Mouse (Mus musculus) liver, embryonic 15.5 days (tissue): ENCODE measurements around the gene Ankrd36. TPM values are rescaled to one million over a fixed set of nuclear protein-coding genes. Genes with fewer than 3 reads are reported as not detected.

ENCODE experiments used
- ATAC-seq: fragments of 200-750 bp; cut with Nextera tagmentation; 2 replicates; pipeline ENCODE4 v1.8.0; 2017; ENCODE audit warnings: moderate number of reproducible peaks, mild to moderate bottlenecking, moderate library complexity; ENCODE audit not compliant: insufficient read depth
- H3K27ac ChIP-seq: fragments of 300-500 bp; sonication (generic); replicated peaks from 2 replicates; pipeline ENCODE4 v1.5.1; 2015; ENCODE audit warnings: mild to moderate bottlenecking, inconsistent platforms
- H3K27me3 ChIP-seq: fragments of 300-500 bp; sonication (generic); 2 replicates; pipeline ENCODE4 v1.6.1; 2015; ENCODE audit warnings: mild to moderate bottlenecking, inconsistent platforms
- H3K36me3 ChIP-seq: fragments of 300-500 bp; sonication (generic); replicated peaks from 2 replicates; pipeline ENCODE4 v1.6.1; 2015; ENCODE audit warnings: moderate library complexity, mild to moderate bottlenecking, inconsistent platforms
- H3K4me1 ChIP-seq: fragments of 300-500 bp; sonication (generic); replicated peaks from 2 replicates; pipeline ENCODE4 v1.6.1; 2015; ENCODE audit warnings: inconsistent platforms
- H3K4me2 ChIP-seq: fragments of 300-500 bp; sonication (generic); 2 replicates; pipeline ENCODE4 v1.6.1; 2015; ENCODE audit warnings: moderate library complexity, mild to moderate bottlenecking, inconsistent platforms
- H3K4me3 ChIP-seq: fragments of 300-500 bp; sonication (generic); replicated peaks from 2 replicates; pipeline ENCODE4 v1.5.1; 2015; ENCODE audit warnings: mild to moderate bottlenecking, inconsistent platforms
- H3K9ac ChIP-seq: fragments of 300-500 bp; sonication (generic); 2 replicates; pipeline ENCODE4 v1.6.1; 2015; ENCODE audit warnings: moderate library complexity, mild to moderate bottlenecking, inconsistent platforms
- H3K9me3 ChIP-seq: fragments of 300-500 bp; sonication (generic); replicated peaks from 2 replicates; pipeline ENCODE4 v1.6.1; 2016; ENCODE audit warnings: inconsistent platforms
- WGBS: fragments of 180-500 bp; shearing (Covaris S2); methylation state at CpG from one replicate; pipeline ENCODE4 v1.1.7; 2015; ENCODE audit warnings: mixed read lengths; ENCODE audit not compliant: insufficient replicate concordance; 5-methylcytosine and 5-hydroxymethylcytosine counted together
- polyA plus RNA-seq: library from polyadenylated mRNA; unstranded; fragments of >200 nt; fragmentation: Nextera tagmentation; extraction: Ambion mirVana; gene quantifications from 2 replicates; pipeline ENCODE4 v1.2.1, GENCODE M21; 2015

The Ankrd36 gene
- polyA plus RNA-seq, 1 experiment from 2014 or later, result 1.0 TPM

DNA sequence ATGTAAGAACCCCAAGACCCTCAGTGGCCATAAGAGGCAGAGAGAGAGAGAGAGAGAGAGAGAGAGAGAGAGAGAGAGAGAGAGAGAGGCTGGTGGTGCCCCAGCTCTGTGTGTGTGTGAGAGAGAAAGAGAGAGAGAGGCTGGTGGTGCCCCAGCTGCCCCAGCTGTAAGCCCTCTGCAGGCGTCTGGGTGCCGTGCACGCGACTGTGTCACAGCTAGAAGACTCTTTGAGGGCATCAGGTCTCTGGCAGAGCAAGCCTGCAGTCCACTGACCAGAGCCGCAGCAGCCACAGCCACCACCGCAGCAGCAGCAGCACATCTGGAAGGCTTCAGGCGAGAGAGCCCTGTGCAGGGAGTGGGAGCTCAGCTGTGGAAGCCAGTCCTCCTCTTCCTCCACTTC is 114.8 kb downstream of the Ankrd36 start:
- no peak for ATAC-seq
- H3K36me3 ChIP-seq, result no peaks in the 10 kb centered on the region
- H3K4me3 ChIP-seq, result no peak overlapping the region
- H3K9ac ChIP-seq, result no peak overlapping the region
- 34% methylated on average over 7 of the region's 7 CpGs for WGBS
- no peak overlapping the region for H3K4me2 ChIP-seq
- no peak overlapping the region for H3K27ac ChIP-seq
- no peaks in the 10 kb centered on the region for H3K4me1 ChIP-seq
- H3K9me3 ChIP-seq, result no peaks in the 10 kb centered on the region
- no peaks in the 10 kb centered on the region for H3K27me3 ChIP-seq

DNA sequence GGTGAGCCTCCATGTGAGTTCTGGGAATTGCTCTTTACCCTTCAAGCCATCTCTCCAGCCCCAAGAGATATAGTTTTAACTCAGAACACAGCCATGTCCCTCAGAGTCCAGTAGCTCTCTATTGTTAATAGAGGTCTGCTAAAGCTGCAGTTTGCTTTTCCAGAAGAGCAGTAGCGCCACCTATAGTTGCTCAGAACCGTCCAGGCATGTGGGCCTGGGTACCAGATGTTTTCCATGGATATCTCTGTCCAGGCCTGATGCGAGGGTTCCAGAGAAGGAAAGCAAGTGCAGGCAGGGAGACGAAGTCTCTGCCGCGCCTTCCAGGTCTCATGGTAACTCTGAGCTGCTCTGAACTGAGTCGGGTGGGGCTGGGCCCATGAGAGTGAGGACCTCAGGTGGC is 122.3 kb downstream of the Ankrd36 start:
- WGBS, result 36% methylated on average over 7 of the region's 7 CpGs

DNA sequence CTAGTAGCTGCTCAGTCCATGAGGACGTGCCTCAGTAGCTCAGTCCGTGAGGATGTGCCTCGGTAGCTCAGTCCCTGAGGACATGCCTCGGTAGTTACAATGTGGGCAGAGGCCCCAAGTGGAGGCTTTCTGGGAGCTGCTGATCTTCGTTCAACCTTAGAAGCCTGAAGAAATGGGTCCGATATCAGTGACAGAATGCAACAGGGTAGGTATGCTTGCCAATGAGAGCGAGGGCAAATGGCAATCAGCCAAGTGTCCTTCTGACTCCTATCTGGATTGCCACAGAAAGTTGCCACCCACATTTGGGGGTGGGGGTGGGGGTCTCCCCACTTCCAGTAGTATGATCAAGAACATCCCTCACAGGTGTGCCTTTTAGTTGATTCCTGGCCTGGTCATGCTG is 131.3 kb downstream of the Ankrd36 start:
- H3K27me3 ChIP-seq, result no peaks in the 10 kb centered on the region
- 0 out of 2 replicates have a peak overlapping the region, but pooled peaks have one; percentile 4 for H3K27ac ChIP-seq
- H3K4me3 ChIP-seq, result no peak overlapping the region
- 52% methylated on average over 7 of the region's 7 CpGs for WGBS
- peak overlapping the region; percentile 11; the same call in 1 of the 2 replicates for H3K4me2 ChIP-seq
- peak; percentile 54 for ATAC-seq
- peaks cover 16% of the 10 kb centered on the region for H3K4me1 ChIP-seq
- H3K9me3 ChIP-seq, result no peaks in the 10 kb centered on the region
- H3K36me3 ChIP-seq, result peaks cover 21% of the 10 kb centered on the region
- H3K9ac ChIP-seq, result no peak overlapping the region

More for the DNA sequence above, 122.3 kb downstream of the Ankrd36 start:
- H3K36me3 ChIP-seq, result no peaks in the 10 kb centered on the region
- no peak overlapping the region for H3K4me3 ChIP-seq
- H3K4me1 ChIP-seq, result no peaks in the 10 kb centered on the region
- ATAC-seq, result no peak
- no peak overlapping the region for H3K4me2 ChIP-seq
- H3K9ac ChIP-seq, result no peak overlapping the region
- no peaks in the 10 kb centered on the region for H3K9me3 ChIP-seq
- no peak overlapping the region for H3K27ac ChIP-seq
- H3K27me3 ChIP-seq, result no peaks in the 10 kb centered on the region

DNA sequence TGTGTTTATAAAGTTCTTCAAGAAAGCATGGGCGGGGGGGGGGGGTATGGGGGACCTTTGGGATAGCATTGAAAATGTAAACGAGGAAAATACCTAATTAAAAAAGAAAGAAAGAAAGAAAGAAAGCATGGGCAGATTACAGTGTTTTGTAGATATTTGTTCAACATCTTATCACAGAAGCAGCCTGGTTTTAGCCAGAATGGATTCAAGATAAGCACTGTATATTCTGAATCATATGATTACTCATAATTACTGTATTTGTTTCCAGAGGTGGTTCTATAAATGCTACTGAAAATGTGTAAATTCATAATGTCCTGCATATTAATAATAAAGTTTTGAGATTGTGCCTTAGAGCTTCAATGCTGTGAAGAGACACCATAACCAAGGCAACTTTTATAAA is 131.8 kb downstream of the Ankrd36 start:
- peaks cover 21% of the 10 kb centered on the region for H3K36me3 ChIP-seq
- no peak overlapping the region for H3K4me3 ChIP-seq
- no peak overlapping the region for H3K27ac ChIP-seq
- H3K9me3 ChIP-seq, result no peaks in the 10 kb centered on the region
- no peak for ATAC-seq
- H3K4me1 ChIP-seq, result peaks cover 21% of the 10 kb centered on the region
- H3K9ac ChIP-seq, result no peak overlapping the region
- 25% methylated on average over 2 of the region's 2 CpGs for WGBS
- H3K27me3 ChIP-seq, result no peaks in the 10 kb centered on the region
- peak overlapping the region; percentile 11; the same call in 1 of the 2 replicates for H3K4me2 ChIP-seq

DNA sequence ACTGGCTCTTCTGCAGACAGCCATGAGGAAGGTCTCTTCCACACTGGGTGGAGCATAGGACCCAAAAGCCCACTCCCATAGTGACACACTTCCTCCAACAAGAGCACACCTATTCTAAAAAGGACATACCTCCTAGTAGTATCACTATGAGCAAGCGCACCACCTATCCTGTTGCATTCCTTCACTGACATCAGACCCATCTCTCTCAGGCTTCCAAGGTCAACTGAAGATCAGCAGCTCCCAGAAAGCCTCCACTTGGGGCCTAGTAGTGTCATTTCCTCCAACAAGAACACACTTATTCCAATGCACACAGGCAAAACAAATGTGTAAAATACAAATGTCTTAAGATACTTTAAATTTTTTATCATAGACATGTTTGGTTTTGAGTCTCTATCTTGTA is 132.3 kb downstream of the Ankrd36 start:
- 91% methylated on average over 1 of the region's 1 CpGs for WGBS
- Histone ChIP-seq H3K27ac (no peak overlapping the region), H3K36me3 (peaks cover 21% of the 10 kb centered on the region), H3K27me3 (no peaks in the 10 kb centered on the region), H3K4me2 (no peak overlapping the region), H3K4me3 (no peak overlapping the region), H3K9me3 (no peaks in the 10 kb centered on the region), H3K9ac (no peak overlapping the region), H3K4me1 (peaks cover 26% of the 10 kb centered on the region)
- no peak for ATAC-seq

DNA sequence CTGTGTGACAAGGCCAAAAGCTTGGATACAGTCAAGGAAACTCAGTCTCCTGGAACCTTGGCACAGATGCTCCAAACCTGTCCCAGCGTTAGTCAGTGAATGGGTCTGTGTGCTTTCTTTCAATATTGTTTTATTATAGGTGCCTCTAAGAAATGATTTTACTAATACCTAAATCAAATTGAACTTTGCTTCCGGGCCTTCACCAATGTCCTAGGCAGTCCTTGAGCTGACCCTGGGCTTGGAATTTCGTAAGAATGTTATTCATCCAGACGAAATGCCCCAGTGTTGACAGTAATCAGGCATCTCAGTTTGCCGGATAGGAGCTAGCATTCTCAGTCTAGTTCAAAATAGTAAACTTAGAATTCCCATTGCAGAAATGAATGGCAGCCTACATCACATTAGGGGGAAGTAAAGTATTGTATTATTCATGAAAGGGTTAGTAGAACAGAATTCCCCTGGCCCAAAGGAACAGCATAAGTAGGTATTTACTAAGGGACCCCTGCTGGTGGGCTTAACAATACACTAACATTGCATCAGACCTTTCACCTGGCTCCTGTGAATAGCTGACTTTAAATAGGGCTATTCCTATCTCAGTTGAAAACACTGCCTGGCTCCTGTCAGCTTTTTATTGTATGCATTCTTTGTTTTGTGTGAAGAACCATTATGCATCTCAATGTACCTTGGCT is 132.9 kb downstream of the Ankrd36 start:
- Histone ChIP-seq H3K36me3 (peaks cover 21% of the 10 kb centered on the region), H3K4me2 (no peak overlapping the region), H3K27ac (no peak overlapping the region), H3K9ac (no peak overlapping the region), H3K27me3 (no peaks in the 10 kb centered on the region), H3K4me1 (peaks cover 30% of the 10 kb centered on the region), H3K9me3 (no peaks in the 10 kb centered on the region), H3K4me3 (no peak overlapping the region)
- ATAC-seq, result no peak
- WGBS, result 69% methylated on average over 5 of the region's 5 CpGs

DNA sequence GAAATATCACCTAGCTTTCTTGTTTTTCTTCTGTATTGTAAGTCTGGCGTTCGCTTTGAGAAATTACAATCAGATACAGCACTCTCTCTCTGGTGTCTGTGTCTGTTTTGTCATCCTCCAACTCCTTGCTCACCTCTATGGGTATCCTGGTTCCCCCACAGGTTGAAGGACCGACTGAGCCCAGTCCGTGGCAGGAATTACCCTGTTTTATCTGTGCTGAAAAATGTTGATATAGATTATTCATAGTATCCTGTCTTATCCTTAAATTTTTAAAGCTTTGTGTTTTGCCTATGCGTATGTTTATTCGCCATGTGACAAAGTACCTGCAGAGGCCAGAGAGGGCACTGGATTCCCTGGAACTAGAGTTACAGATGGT is 133.5 kb downstream of the Ankrd36 start:
- H3K27ac ChIP-seq, result no peak overlapping the region
- peaks cover 21% of the 10 kb centered on the region for H3K36me3 ChIP-seq
- H3K4me1 ChIP-seq, result peaks cover 30% of the 10 kb centered on the region
- no peak overlapping the region for H3K4me3 ChIP-seq
- no peak for ATAC-seq
- 78% methylated on average over 6 of the region's 6 CpGs for WGBS
- no peaks in the 10 kb centered on the region for H3K9me3 ChIP-seq
- no peak overlapping the region for H3K4me2 ChIP-seq
- no peak overlapping the region for H3K9ac ChIP-seq
- no peaks in the 10 kb centered on the region for H3K27me3 ChIP-seq

DNA sequence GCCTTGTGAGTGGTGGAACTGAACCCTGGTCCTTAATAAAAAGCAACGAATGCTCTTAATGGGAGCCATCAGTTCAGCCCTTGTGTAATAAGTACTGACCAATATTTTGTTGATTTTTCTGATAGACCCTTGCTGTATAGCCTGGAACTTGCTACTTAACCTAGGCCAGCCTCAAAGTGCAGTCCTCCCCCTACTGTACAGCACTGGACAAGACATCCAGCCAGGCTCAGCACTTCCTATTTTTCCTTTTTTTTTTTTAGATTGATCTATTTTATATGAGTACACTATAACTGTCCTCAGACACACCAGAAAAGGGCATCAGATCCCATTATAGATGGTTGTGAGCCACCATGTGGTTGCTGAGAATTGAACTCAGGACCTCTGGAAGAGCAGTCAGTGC is 133.9 kb downstream of the Ankrd36 start:
- Histone ChIP-seq H3K4me2 (no peak overlapping the region), H3K27ac (no peak overlapping the region), H3K9ac (no peak overlapping the region), H3K27me3 (no peaks in the 10 kb centered on the region), H3K4me1 (peaks cover 33% of the 10 kb centered on the region), H3K9me3 (no peaks in the 10 kb centered on the region), H3K36me3 (peaks cover 21% of the 10 kb centered on the region), H3K4me3 (no peak overlapping the region)
- WGBS, result 80% methylated on average over 1 of the region's 1 CpGs
- no peak for ATAC-seq

DNA sequence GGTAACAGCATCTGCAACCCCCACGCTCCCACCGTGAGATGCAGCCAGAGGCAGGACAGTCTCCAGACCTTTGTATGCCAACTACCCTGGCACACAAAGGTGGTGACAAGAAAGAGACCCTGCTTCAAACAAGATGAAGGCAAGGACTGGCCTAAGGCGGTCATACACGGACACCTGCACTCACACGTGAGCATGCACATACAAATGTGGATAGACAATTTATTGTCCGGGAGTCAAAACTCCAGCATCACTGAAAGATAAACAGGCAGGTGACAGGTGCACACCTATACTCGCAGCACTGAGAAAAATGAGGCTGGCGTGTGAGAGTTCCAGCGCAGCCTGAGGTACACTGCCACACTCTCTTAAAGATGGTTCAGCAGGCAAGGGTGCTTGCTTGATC is 136.5 kb downstream of the Ankrd36 start:
- peak overlapping the region; percentile 90 for H3K4me3 ChIP-seq
- 83% methylated on average over 9 of the region's 9 CpGs for WGBS
- peak overlapping the region; percentile 82 for H3K4me2 ChIP-seq
- H3K27ac ChIP-seq, result no peak overlapping the region
- no peaks in the 10 kb centered on the region for H3K9me3 ChIP-seq
- H3K36me3 ChIP-seq, result peaks cover 21% of the 10 kb centered on the region
- no peak for ATAC-seq
- H3K9ac ChIP-seq, result peak overlapping the region; percentile 91; the same call in 1 of the 2 replicates
- H3K27me3 ChIP-seq, result no peaks in the 10 kb centered on the region
- peaks cover 30% of the 10 kb centered on the region for H3K4me1 ChIP-seq

DNA sequence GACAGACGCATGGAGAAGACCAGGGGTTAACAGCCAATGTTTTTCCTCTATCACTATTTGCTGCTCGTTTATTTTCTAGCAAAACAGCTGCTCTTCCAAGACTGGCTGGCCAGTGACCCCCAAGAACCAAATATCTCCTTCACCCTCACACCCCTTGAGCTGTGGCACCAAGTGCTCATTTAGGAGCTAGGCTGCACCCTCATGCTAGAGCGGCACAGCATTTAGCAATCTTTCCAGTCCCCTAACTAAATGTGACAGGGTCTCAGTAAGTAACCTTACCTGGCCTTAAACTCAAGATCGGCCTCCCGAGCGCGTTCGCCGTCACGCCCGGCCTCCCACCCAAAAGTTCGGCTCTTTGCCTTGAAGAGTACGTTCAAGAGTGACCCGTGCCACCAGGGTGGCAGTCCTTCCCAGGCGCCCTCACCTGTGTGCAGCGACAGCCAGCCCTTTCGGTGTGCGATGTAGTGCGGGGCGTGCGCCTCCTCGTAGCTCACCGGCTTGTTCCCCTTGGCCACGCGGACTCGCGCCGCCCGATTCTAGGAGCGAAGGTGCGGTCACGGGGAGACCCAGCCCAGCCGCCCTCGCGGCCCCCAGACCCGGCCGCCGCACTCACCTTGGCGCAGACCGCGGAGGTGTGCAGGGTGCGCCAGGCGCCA is 137.5 kb downstream of the Ankrd36 start:
- Histone ChIP-seq H3K4me1 (peaks cover 23% of the 10 kb centered on the region), H3K4me3 (peak overlapping the region; percentile 90), H3K27me3 (no peaks in the 10 kb centered on the region), H3K36me3 (peaks cover 21% of the 10 kb centered on the region), H3K4me2 (peak overlapping the region; percentile 82), H3K27ac (peak overlapping the region; percentile 60), H3K9ac (peak overlapping the region; percentile 91), H3K9me3 (no peaks in the 10 kb centered on the region)
- whole genome bisulfite sequencing, result under 1% methylated on average over 43 of the region's 43 CpGs
- peak; percentile 81 for ATAC-seq

DNA sequence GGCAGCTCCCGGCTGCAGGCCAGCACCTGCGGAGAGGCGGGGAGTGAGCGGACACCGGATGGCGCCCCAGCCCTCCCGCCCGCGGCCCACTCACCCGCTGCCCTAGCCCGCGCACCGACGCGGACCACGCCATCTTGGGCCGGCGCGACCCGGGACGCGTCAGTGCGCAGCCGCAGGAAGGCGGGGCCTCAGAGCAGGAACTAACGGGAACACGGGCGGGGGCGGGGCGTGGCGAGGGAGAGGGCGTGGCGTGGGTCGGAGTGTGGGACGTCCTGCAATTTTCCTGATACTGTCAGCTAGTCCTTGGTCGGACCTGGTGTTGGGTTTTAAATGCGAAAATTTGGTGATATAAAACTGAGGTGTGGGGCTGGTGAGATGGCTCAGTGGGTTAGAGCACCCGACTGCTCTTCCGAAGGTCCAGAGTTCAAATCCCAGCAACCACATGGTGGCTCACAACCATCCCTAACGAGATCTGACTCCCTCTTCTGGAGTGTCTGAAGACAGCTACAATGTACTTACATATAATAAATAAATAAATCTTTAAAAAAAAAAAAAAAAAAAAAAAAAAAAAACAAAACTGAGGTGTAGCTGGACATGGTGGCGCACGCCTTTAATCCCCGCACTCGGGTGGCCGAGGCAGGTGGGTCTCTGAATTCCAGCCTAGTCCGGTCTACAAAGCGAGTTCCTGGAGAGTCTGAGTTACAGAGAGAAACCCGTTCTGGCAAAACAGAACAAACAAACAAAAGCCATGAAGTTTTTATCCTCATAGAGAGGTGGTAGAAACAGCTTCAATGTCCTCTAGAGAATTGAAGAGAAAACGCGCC is 138.3 kb downstream of the Ankrd36 start:
- Histone ChIP-seq H3K4me3 (peak overlapping the region; percentile 90), H3K27ac (peak overlapping the region; percentile 60), H3K36me3 (peaks cover 21% of the 10 kb centered on the region), H3K9me3 (no peaks in the 10 kb centered on the region), H3K9ac (peak overlapping the region; percentile 91), H3K27me3 (no peaks in the 10 kb centered on the region), H3K4me1 (peaks cover 23% of the 10 kb centered on the region), H3K4me2 (peak overlapping the region; percentile 82)
- peak; percentile 96 for ATAC-seq
- 16% methylated on average over 49 of the region's 50 CpGs for WGBS
